Mouse (Mus musculus): ENCODE results near the gene Lamb3. TPM values are rescaled to one million over a fixed set of nuclear protein-coding genes. Genes with fewer than 3 reads are reported as not detected.

The Lamb3 gene
- polyA plus RNA-seq, 1 experiment from 2014 or later = 0.28 TPM

DNA sequence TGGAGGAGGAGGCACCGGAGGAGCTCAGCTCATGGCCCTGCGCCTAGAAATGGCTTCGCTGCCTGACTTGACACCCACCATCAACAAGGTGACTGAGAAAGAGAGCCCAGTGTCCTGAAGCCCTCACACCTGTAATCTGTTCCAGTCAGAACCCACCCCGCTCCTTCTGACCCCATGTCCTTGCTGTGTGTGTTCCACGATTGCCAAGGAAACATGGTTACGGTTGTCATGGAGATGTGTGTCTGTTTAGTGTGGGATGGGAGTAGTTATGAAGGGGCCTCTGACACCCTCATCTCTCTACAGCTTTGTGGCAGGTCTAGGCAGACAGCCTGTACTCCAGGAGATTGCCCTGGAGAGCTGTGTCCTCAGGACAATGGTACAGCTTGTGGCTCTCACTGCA, 127.0 kb downstream of the Lamb3 start:
- Histone ChIP-seq H3K9me3 (ENCODE audit: control insufficient read depth, low read length) (no peaks in the 10 kb centered on the region), H3K4me2 (ENCODE audit: low read depth, low read length, severe bottlenecking) (no peak overlapping the region), H3K4me1 (replicated peaks; ENCODE audit: control insufficient read depth, insufficient read depth, low read length) (no peaks in the 10 kb centered on the region), H3K27me3 (ENCODE audit: control insufficient read depth, insufficient read depth, low read length) (no peaks in the 10 kb centered on the region), H3K4me3 (ENCODE audit: low read depth, low read length) (no peak overlapping the region), H3K9ac (ENCODE audit: low read length) (no peak overlapping the region), H3K36me3 (ENCODE audit: control insufficient read depth, insufficient read depth, low read length) (no peaks in the 10 kb centered on the region), H3K27ac (ENCODE audit: low read depth, low read length) (no peak overlapping the region)
- ATAC-seq (replicated peaks; ENCODE audit: low FRiP score) (no peak), DNase-seq (ENCODE audit: low spot score) (no peak)
- WGBS = 77% methylated on average over 6 of the region's 6 CpGs

GRCm38 (mm10) chr1:193336122-193337017, 128.9 kb downstream of the Lamb3 start:
- H3K27me3 ChIP-seq (ENCODE audit: control insufficient read depth, insufficient read depth, low read length) = no peaks in the 10 kb centered on the region
- no peak overlapping the region for H3K4me3 ChIP-seq (ENCODE audit: low read depth, low read length)
- no peak overlapping the region for H3K9ac ChIP-seq (ENCODE audit: low read length)
- H3K4me1 ChIP-seq (replicated peaks; ENCODE audit: control insufficient read depth, insufficient read depth, low read length) = no peaks in the 10 kb centered on the region
- DNase-seq (ENCODE audit: low spot score) (no peak), ATAC-seq (replicated peaks; ENCODE audit: low FRiP score) (no peak)
- no peak overlapping the region for H3K27ac ChIP-seq (ENCODE audit: low read depth, low read length)
- 80% methylated on average over 7 of the region's 7 CpGs for WGBS
- no peak overlapping the region for H3K4me2 ChIP-seq (ENCODE audit: low read depth, low read length, severe bottlenecking)
- H3K9me3 ChIP-seq (ENCODE audit: control insufficient read depth, low read length) = no peaks in the 10 kb centered on the region
- H3K36me3 ChIP-seq (ENCODE audit: control insufficient read depth, insufficient read depth, low read length) = no peaks in the 10 kb centered on the region

DNA sequence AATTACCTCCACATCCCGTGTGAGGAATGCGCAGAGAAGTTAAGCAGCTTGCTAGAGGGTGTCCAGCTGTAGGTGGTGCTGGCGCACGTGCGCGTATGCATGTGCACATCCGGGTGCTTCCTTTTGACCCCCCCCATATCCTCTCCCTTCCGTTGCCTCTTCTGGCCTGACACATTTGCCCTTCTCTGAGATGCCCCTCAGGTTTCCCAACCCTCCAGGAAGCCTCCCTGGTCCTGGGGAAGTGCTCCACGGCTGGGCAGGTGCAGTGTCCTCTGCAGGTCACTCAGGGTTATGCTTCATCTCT, 129.5 kb downstream of the Lamb3 start:
- no peak overlapping the region for H3K4me2 ChIP-seq (ENCODE audit: low read depth, low read length, severe bottlenecking)
- no peaks in the 10 kb centered on the region for H3K27me3 ChIP-seq (ENCODE audit: control insufficient read depth, insufficient read depth, low read length)
- ATAC-seq (replicated peaks; ENCODE audit: low FRiP score) (no peak), DNase-seq (ENCODE audit: low spot score) (no peak)
- no peaks in the 10 kb centered on the region for H3K9me3 ChIP-seq (ENCODE audit: control insufficient read depth, low read length)
- H3K4me3 ChIP-seq (ENCODE audit: low read depth, low read length) = no peak overlapping the region
- H3K4me1 ChIP-seq (replicated peaks; ENCODE audit: control insufficient read depth, insufficient read depth, low read length) = no peaks in the 10 kb centered on the region
- no peak overlapping the region for H3K9ac ChIP-seq (ENCODE audit: low read length)
- H3K27ac ChIP-seq (ENCODE audit: low read depth, low read length) = no peak overlapping the region
- 85% methylated on average over 9 of the region's 9 CpGs for WGBS
- H3K36me3 ChIP-seq (ENCODE audit: control insufficient read depth, insufficient read depth, low read length) = no peaks in the 10 kb centered on the region

GRCm38 (mm10) chr1:193337787-193338310, 130.3 kb downstream of the Lamb3 start:
- H3K27ac ChIP-seq (ENCODE audit: low read depth, low read length) = no peak overlapping the region
- no peaks in the 10 kb centered on the region for H3K4me1 ChIP-seq (replicated peaks; ENCODE audit: control insufficient read depth, insufficient read depth, low read length)
- DNase-seq (ENCODE audit: low spot score) = no peak
- no peak overlapping the region for H3K9ac ChIP-seq (ENCODE audit: low read length)
- H3K27me3 ChIP-seq (ENCODE audit: control insufficient read depth, insufficient read depth, low read length) = no peaks in the 10 kb centered on the region
- no peaks in the 10 kb centered on the region for H3K9me3 ChIP-seq (ENCODE audit: control insufficient read depth, low read length)
- H3K36me3 ChIP-seq (ENCODE audit: control insufficient read depth, insufficient read depth, low read length) = no peaks in the 10 kb centered on the region
- H3K4me2 ChIP-seq (ENCODE audit: low read depth, low read length, severe bottlenecking) = no peak overlapping the region
- 63% methylated on average over 4 of the region's 4 CpGs for WGBS
- ATAC-seq (replicated peaks; ENCODE audit: low FRiP score) = no peak
- H3K4me3 ChIP-seq (ENCODE audit: low read depth, low read length) = no peak overlapping the region

DNA sequence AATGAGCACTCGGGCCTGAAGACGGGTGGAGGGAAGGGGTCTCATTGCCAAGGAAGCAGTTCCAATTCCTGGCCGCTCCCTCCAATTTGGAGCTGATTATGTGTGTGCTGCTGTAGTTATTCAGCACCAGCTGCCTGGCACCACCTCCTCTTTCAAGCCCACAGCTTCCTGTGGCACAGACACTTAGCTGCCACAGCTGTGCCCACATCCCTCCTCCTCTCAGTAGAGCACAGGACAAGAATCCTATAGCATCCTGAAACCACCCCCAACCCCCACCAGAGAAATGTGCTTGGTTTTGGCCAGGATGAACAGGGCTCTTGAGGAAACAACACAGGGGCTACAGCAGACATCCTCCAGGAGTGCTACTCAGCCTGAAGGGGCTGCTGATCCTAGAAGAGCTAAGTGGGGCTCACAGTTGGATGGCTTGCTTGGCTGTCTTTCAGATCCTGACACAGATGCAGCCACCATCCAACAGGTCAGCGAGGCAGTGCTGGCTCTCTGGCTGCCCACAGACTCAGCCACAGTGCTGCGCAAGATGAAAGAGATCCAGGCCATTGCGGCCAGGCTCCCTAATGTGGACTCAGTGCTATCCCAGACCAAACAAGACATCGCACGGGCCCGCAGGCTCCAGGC, 131.0 kb downstream of the Lamb3 start:
- H3K27ac ChIP-seq (ENCODE audit: low read depth, low read length) = no peak overlapping the region
- DNase-seq (ENCODE audit: low spot score) (no peak), ATAC-seq (replicated peaks; ENCODE audit: low FRiP score) (no peak)
- H3K9ac ChIP-seq (ENCODE audit: low read length) = no peak overlapping the region
- no peaks in the 10 kb centered on the region for H3K27me3 ChIP-seq (ENCODE audit: control insufficient read depth, insufficient read depth, low read length)
- 88% methylated on average over 9 of the region's 9 CpGs for WGBS
- H3K4me2 ChIP-seq (ENCODE audit: low read depth, low read length, severe bottlenecking) = no peak overlapping the region
- H3K36me3 ChIP-seq (ENCODE audit: control insufficient read depth, insufficient read depth, low read length) = no peaks in the 10 kb centered on the region
- H3K4me1 ChIP-seq (replicated peaks; ENCODE audit: control insufficient read depth, insufficient read depth, low read length) = no peaks in the 10 kb centered on the region
- no peaks in the 10 kb centered on the region for H3K9me3 ChIP-seq (ENCODE audit: control insufficient read depth, low read length)
- no peak overlapping the region for H3K4me3 ChIP-seq (ENCODE audit: low read depth, low read length)

DNA sequence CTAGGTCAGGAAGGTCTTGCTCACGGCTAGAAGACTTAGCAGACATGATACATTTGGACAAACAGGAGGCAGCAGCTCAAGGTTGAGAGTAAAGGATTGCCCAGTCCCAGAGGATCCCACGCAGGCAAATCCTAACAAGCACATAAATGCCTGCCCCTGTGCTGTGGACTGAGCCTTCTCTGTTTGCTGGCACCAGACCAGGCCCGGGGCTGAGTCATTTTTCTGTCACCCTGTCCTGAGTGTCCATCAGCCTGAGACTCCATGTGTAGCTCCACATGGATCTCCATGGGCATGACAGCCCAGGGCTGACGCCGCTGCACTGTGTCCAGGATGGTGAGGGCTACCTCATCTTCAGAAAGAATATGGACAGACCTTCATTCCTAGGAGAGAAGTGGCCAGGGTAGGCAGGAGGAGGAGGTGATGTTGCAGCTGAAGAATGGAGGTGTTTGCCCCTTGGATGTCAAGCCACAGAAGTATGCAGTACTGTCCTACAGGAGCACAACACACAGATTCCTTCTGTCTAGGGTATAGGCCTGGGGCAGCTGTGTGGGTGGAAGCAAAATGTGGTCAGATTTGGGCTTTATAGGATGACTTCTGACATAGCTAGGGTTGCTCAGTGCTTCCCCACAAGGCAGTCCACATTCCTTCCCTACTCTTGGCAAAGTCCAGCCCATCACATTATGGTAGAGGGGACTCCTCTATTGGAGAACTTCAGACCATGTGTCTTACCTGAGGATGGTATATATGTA, 134.9 kb downstream of the Lamb3 start:
- no peak for DNase-seq (ENCODE audit: low spot score)
- Histone ChIP-seq H3K4me3 (ENCODE audit: low read depth, low read length) (no peak overlapping the region), H3K9ac (ENCODE audit: low read length) (no peak overlapping the region), H3K4me2 (ENCODE audit: low read depth, low read length, severe bottlenecking) (no peak overlapping the region), H3K4me1 (replicated peaks; ENCODE audit: control insufficient read depth, insufficient read depth, low read length) (no peaks in the 10 kb centered on the region), H3K27ac (ENCODE audit: low read depth, low read length) (no peak overlapping the region), H3K9me3 (ENCODE audit: control insufficient read depth, low read length) (no peaks in the 10 kb centered on the region), H3K27me3 (ENCODE audit: control insufficient read depth, insufficient read depth, low read length) (no peaks in the 10 kb centered on the region), H3K36me3 (ENCODE audit: control insufficient read depth, insufficient read depth, low read length) (no peaks in the 10 kb centered on the region)
- 92% methylated on average over 5 of the region's 5 CpGs for WGBS
- ATAC-seq (replicated peaks; ENCODE audit: low FRiP score) = no peak; the same call in 1 of the 2 replicates

DNA sequence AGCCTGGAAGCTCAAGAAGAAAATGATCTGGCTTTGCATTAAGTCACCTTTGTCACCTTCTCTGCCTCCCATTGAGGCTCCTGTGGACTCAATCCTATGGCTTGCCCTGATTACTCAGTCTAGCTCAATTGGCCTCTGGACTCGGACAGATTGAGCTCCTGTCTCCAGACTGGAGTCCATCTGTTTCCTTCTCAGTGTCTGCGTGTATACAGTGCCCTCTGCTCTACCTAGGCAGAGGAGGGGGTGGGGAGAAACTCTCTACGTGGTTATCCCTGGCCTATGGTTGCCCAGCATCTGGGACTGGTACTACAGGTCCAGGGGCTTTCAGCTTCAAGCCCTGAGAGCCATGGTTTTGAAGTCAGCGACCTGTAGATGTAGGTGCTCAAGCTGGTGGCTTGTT, 136.4 kb downstream of the Lamb3 start:
- WGBS = 73% methylated on average over 4 of the region's 4 CpGs
- H3K4me1 ChIP-seq (replicated peaks; ENCODE audit: control insufficient read depth, insufficient read depth, low read length) = no peaks in the 10 kb centered on the region
- no peak overlapping the region for H3K4me2 ChIP-seq (ENCODE audit: low read depth, low read length, severe bottlenecking)
- no peaks in the 10 kb centered on the region for H3K9me3 ChIP-seq (ENCODE audit: control insufficient read depth, low read length)
- H3K27ac ChIP-seq (ENCODE audit: low read depth, low read length) = no peak overlapping the region
- no peak for DNase-seq (ENCODE audit: low spot score)
- no peaks in the 10 kb centered on the region for H3K36me3 ChIP-seq (ENCODE audit: control insufficient read depth, insufficient read depth, low read length)
- H3K4me3 ChIP-seq (ENCODE audit: low read depth, low read length) = no peak overlapping the region
- H3K27me3 ChIP-seq (ENCODE audit: control insufficient read depth, insufficient read depth, low read length) = no peaks in the 10 kb centered on the region
- H3K9ac ChIP-seq (ENCODE audit: low read length) = no peak overlapping the region
- no peak for ATAC-seq (replicated peaks; ENCODE audit: low FRiP score)

GRCm38 (mm10) chr1:193344976-193345375, 137.5 kb downstream of the Lamb3 start:
- no peaks in the 10 kb centered on the region for H3K27me3 ChIP-seq (ENCODE audit: control insufficient read depth, insufficient read depth, low read length)
- H3K4me2 ChIP-seq (ENCODE audit: low read depth, low read length, severe bottlenecking) = no peak overlapping the region
- no peaks in the 10 kb centered on the region for H3K9me3 ChIP-seq (ENCODE audit: control insufficient read depth, low read length)
- H3K27ac ChIP-seq (ENCODE audit: low read depth, low read length) = no peak overlapping the region
- H3K4me3 ChIP-seq (ENCODE audit: low read depth, low read length) = no peak overlapping the region
- H3K9ac ChIP-seq (ENCODE audit: low read length) = no peak overlapping the region
- H3K4me1 ChIP-seq (replicated peaks; ENCODE audit: control insufficient read depth, insufficient read depth, low read length) = no peaks in the 10 kb centered on the region
- no peak for ATAC-seq (replicated peaks; ENCODE audit: low FRiP score)
- 21% methylated on average over 2 of the region's 2 CpGs for WGBS
- H3K36me3 ChIP-seq (ENCODE audit: control insufficient read depth, insufficient read depth, low read length) = no peaks in the 10 kb centered on the region
- no peak for DNase-seq (ENCODE audit: low spot score)
